Mouse (Mus musculus) liver, embryonic 11.5 days (tissue): ENCODE results near the gene Zfp346. TPM values are rescaled to one million over a fixed set of nuclear protein-coding genes. Genes with fewer than 3 reads are reported as not detected.

Experiments used
- ATAC-seq: fragments of 200-750 bp; cut with Nextera tagmentation; replicated peaks from 2 replicates; pipeline ENCODE4 v1.8.0; 2017; ENCODE audit warnings: moderate number of reproducible peaks, mild to moderate bottlenecking, moderate TSS enrichment, moderate library complexity; ENCODE audit not compliant: low FRiP score
- DNase-seq: peaks from one replicate; pipeline ENCODE4 v3.0.0-alpha.2; 2017; ENCODE audit warnings: low spot score
- H3K27ac ChIP-seq: fragments of 300-500 bp; sonication (generic); 2 replicates; pipeline ENCODE4 v1.5.1; 2014; ENCODE audit warnings: mild to moderate bottlenecking, low read depth, low read length, control low read depth
- H3K27me3 ChIP-seq: fragments of 300-500 bp; sonication (generic); replicated peaks from 2 replicates; pipeline ENCODE4 v1.6.1; 2014; ENCODE audit warnings: low read length, mixed read lengths; ENCODE audit not compliant: control insufficient read depth, insufficient read depth
- H3K36me3 ChIP-seq: fragments of 300-500 bp; sonication (generic); 2 replicates; pipeline ENCODE4 v1.6.1; 2014; ENCODE audit warnings: mild to moderate bottlenecking, low read length, moderate library complexity, mixed read lengths; ENCODE audit not compliant: control insufficient read depth, insufficient read depth
- H3K4me1 ChIP-seq: fragments of 300-500 bp; sonication (generic); replicated peaks from 2 replicates; pipeline ENCODE4 v1.6.1; 2014; ENCODE audit warnings: low read length, mixed read lengths; ENCODE audit not compliant: control insufficient read depth, insufficient read depth
- H3K4me2 ChIP-seq: fragments of 300-500 bp; sonication (generic); 2 replicates; pipeline ENCODE4 v1.6.1; 2014; ENCODE audit warnings: mild to moderate bottlenecking, control low read depth, moderate library complexity
- H3K4me3 ChIP-seq: fragments of 300-500 bp; sonication (generic); 2 replicates; pipeline ENCODE4 v1.5.1; 2014; ENCODE audit warnings: low read depth, low read length, control low read depth
- H3K9ac ChIP-seq: fragments of 300-500 bp; sonication (generic); 2 replicates; pipeline ENCODE4 v1.6.1; 2014; ENCODE audit warnings: low read depth, low read length, control low read depth
- H3K9me3 ChIP-seq: fragments of 300-500 bp; sonication (generic); 2 replicates; pipeline ENCODE4 v1.6.1; 2016; ENCODE audit warnings: low read length, inconsistent platforms, mixed read lengths; ENCODE audit not compliant: control insufficient read depth
- WGBS: fragments of 180-500 bp; shearing (Covaris S2); extraction: QIAGEN DNeasy Blood & Tissue Kit; methylation state at CpG from one replicate; pipeline ENCODE4 v1.1.7; 2014; 5-methylcytosine and 5-hydroxymethylcytosine counted together
- polyA plus RNA-seq: library from polyadenylated mRNA; unstranded; fragments of >200 nt; fragmentation: Nextera tagmentation; extraction: Ambion mirVana; gene quantifications from 2 replicates; pipeline ENCODE4 v1.2.1, GENCODE M21; 2014

Zfp346 gene
- polyA plus RNA-seq, 1 experiment from 2014 or later, result 18.9 TPM

DNA sequence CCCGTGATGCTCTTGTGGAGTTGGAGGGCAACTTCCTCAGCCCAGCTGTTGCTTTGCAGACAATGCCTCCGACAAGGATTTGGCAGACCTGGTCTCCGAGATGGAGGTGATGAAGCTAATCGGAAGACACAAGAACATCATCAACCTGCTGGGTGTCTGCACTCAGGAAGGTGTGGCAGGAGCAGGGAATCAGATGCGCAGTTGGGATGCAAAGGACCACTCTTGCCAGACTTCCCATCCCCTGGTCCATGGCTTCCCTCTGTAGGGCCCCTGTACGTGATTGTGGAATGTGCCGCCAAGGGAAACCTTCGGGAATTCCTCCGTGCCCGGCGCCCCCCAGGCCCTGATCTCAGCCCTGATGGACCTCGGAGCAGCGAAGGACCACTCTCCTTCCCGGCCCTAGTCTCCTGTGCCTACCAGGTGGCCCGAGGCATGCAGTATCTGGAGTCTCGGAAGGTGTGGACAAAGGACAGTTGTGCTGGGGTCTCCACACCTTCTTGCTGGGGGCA lies 60.8 kb downstream of the Zfp346 start:
- no peaks in the 10 kb centered on the region for H3K36me3 ChIP-seq
- H3K27ac ChIP-seq, result no peak overlapping the region
- no peaks in the 10 kb centered on the region for H3K4me1 ChIP-seq
- no peaks in the 10 kb centered on the region for H3K27me3 ChIP-seq
- DNase-seq (no peak), ATAC-seq (no peak)
- H3K4me3 ChIP-seq, result no peak overlapping the region
- H3K9ac ChIP-seq, result no peak overlapping the region
- H3K4me2 ChIP-seq, result no peak overlapping the region
- WGBS, result 88% methylated on average over 16 of the region's 16 CpGs
- H3K9me3 ChIP-seq, result no peaks in the 10 kb centered on the region

DNA sequence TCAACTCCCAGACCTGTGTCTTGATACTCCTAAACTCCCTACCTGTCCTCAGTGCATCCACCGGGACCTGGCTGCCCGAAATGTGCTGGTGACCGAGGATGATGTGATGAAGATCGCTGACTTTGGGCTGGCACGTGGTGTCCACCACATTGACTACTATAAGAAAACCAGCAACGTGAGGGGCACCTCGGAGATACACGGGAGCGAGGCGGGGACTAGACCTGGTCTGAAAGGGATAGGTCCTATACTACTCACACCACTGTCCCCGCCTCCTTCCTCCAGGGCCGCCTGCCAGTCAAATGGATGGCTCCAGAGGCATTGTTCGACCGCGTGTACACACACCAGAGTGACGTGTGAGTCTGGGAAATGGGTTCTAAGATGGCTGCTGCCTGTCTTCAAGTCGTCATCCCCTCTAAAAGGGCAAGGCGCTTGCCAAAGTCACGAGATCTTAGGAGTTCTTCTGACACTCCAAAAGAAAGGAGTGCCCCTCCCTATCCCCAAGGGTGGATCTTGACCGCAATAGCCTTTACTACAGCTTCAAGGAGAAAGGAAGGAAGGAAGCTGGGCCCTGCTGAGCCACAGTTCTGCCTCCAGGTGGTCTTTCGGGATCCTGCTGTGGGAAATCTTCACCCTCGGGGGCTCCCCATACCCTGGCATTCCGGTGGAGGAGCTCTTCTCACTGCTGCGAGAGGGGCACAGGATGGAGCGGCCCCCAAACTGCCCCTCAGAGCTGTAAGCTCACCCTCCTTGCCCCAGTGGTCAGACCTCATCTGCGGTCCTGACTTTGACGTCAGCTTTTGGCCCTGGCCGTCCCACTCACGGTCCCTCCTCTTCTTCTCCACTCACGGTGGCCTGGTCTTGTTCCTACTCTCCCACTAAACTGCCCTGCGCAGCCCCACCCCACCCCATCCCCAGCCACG lies 62.0 kb downstream of the Zfp346 start:
- WGBS, result 81% methylated on average over 32 of the region's 32 CpGs
- H3K9ac ChIP-seq, result no peak overlapping the region
- ATAC-seq (no peak), DNase-seq (no peak)
- H3K27me3 ChIP-seq, result no peaks in the 10 kb centered on the region
- no peaks in the 10 kb centered on the region for H3K9me3 ChIP-seq
- H3K36me3 ChIP-seq, result no peaks in the 10 kb centered on the region
- H3K4me2 ChIP-seq, result no peak overlapping the region
- H3K4me3 ChIP-seq, result no peak overlapping the region
- no peak overlapping the region for H3K27ac ChIP-seq
- peaks cover 6% of the 10 kb centered on the region; the same call in 1 of the 2 replicates for H3K4me1 ChIP-seq

GRCm38 (mm10) chr13:55167798-55168197 lies 62.7 kb downstream of the Zfp346 start:
- H3K4me3 ChIP-seq, result no peak overlapping the region
- no peaks in the 10 kb centered on the region for H3K27me3 ChIP-seq
- H3K9me3 ChIP-seq, result no peaks in the 10 kb centered on the region
- ATAC-seq (no peak), DNase-seq (no peak)
- H3K9ac ChIP-seq, result no peak overlapping the region
- H3K4me2 ChIP-seq, result no peak overlapping the region
- 80% methylated on average over 11 of the region's 11 CpGs for WGBS
- peaks cover 6% of the 10 kb centered on the region; the same call in 1 of the 2 replicates for H3K4me1 ChIP-seq
- H3K27ac ChIP-seq, result no peak overlapping the region
- H3K36me3 ChIP-seq, result no peaks in the 10 kb centered on the region

DNA sequence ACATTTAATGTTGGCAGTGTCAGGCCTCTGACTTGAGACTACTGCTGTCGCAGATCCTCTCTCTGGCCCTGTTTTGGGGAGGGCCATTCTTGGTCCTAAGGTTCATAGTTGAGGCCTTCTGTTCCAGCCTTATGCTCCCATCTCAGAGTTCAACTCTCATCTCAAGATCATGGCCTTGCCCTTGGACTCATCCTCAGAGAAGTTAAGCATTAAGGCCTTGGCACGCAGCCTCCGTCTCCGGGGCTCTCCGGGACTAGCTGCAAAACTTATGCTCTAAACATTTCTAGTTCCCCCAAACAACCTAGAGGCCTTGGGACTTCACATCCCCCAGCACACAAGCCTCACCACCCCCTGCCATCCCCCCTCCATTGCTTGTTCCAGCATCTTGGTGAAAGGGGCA lies 63.1 kb downstream of the Zfp346 start:
- Histone ChIP-seq H3K27ac (0 out of 2 replicates have a peak overlapping the region, but pooled peaks have one; percentile 9), H3K9ac (no peak overlapping the region), H3K27me3 (no peaks in the 10 kb centered on the region), H3K4me2 (no peak overlapping the region), H3K4me1 (peaks cover 6% of the 10 kb centered on the region; the same call in 1 of the 2 replicates), H3K36me3 (no peaks in the 10 kb centered on the region), H3K9me3 (no peaks in the 10 kb centered on the region), H3K4me3 (no peak overlapping the region)
- ATAC-seq, result no peak
- DNase-seq, result no peak
- 88% methylated on average over 5 of the region's 5 CpGs for WGBS

- Histone ChIP-seq H3K36me3 (no peaks in the 10 kb centered on the region), H3K9ac (no peak overlapping the region), H3K4me1 (peaks cover 6% of the 10 kb centered on the region; the same call in 1 of the 2 replicates), H3K4me3 (no peak overlapping the region), H3K9me3 (no peaks in the 10 kb centered on the region), H3K27ac (no peak overlapping the region), H3K27me3 (no peaks in the 10 kb centered on the region), H3K4me2 (no peak overlapping the region)
- WGBS, result 79% methylated on average over 13 of the region's 13 CpGs
- no peak for DNase-seq
- ATAC-seq, result no peak; the same call in 1 of the 2 replicates
Observed at GRCm38 (mm10) chr13:55168958-55169369, 63.9 kb downstream of the Zfp346 start.

DNA sequence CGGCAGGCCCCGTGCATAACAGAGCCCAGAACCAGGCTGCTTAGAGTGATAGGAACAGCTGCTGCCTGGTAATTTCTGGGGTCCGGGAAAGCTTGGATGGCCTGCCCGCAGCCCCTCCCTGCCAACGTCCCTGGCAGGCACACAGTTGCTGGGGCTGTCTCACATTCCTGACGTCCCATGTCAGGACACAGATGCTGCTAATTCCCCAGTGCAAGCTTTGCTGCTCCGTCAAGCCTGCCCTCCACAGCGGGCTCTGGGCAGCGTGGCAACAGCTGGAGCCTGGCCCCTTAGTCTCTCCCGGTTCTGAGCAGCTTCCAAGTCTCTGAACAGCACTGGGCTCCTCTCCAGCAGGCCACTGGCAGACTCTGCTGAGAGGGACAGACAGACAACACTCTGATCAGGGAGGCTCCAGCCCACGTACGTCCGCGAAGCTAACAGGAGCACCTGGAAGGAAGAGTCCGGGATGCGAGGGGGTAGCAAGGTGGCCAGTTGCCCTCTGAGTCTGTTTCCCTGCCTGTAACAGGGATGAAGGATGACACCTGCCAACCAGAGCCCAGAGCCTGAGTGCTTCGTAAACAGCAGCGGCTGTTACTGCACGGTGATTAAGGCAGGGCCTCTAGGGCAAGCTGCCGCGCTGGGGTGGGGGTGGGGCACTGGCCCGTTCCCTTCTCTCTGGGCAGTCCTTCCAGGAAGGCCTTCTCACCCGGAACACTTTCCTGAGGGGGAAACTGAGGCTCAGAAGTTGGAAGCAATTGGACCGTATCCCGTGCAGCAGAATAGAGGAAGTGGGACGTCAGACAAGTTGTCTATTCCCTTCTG lies 66.6 kb downstream of the Zfp346 start:
- H3K4me1 ChIP-seq, result peaks cover 6% of the 10 kb centered on the region; the same call in 1 of the 2 replicates
- H3K27me3 ChIP-seq, result no peaks in the 10 kb centered on the region
- H3K4me3 ChIP-seq, result no peak overlapping the region
- WGBS, result 26% methylated on average over 26 of the region's 26 CpGs
- no peak for ATAC-seq
- H3K27ac ChIP-seq, result 0 out of 2 replicates have a peak overlapping the region, but pooled peaks have one; percentile 14
- H3K36me3 ChIP-seq, result no peaks in the 10 kb centered on the region
- no peak for DNase-seq
- H3K9me3 ChIP-seq, result no peaks in the 10 kb centered on the region
- H3K4me2 ChIP-seq, result peak overlapping the region; percentile 55
- H3K9ac ChIP-seq, result 0 out of 2 replicates have a peak overlapping the region, but pooled peaks have one; percentile 25

DNA sequence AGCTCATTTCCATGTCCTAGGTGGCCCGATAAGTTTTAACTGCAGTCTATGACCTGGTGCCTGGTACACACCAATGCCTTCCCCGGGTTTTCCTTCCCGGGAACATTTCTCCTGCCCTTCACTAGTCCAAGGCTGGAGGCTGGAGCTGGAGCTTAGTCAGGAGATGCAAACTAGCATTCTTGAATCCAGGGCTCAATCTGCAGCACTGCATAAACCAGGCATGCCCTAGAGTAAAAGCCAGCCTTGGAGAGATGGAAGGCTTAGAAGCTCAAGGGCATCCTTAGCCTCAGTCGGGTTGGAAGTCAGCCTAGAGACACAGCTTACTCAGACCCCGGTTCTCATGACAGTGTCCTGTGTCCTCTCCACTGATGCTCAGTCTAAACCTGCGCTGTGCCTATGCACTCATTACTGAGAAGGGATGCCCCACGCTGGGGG lies 67.2 kb downstream of the Zfp346 start:
- WGBS, result 43% methylated on average over 7 of the region's 7 CpGs
- Histone ChIP-seq H3K36me3 (no peaks in the 10 kb centered on the region), H3K9me3 (no peaks in the 10 kb centered on the region), H3K4me2 (peak overlapping the region; percentile 55), H3K27me3 (no peaks in the 10 kb centered on the region), H3K4me1 (peaks cover 6% of the 10 kb centered on the region; the same call in 1 of the 2 replicates), H3K27ac (0 out of 2 replicates have a peak overlapping the region, but pooled peaks have one; percentile 14), H3K9ac (no peak overlapping the region), H3K4me3 (no peak overlapping the region)
- DNase-seq, result no peak
- no peak for ATAC-seq

- Histone ChIP-seq H3K27ac (no peak overlapping the region), H3K9ac (no peak overlapping the region), H3K4me1 (peaks cover 6% of the 10 kb centered on the region; the same call in 1 of the 2 replicates), H3K9me3 (no peaks in the 10 kb centered on the region), H3K4me2 (no peak overlapping the region), H3K27me3 (no peaks in the 10 kb centered on the region), H3K36me3 (no peaks in the 10 kb centered on the region), H3K4me3 (no peak overlapping the region)
- DNase-seq (no peak), ATAC-seq (no peak)
- 76% methylated on average over 11 of the region's 11 CpGs for WGBS
Observed at GRCm38 (mm10) chr13:55174347-55174746, 69.2 kb downstream of the Zfp346 start.
